23 mouse cellular contexts compared by ENCODE assay signal in the genomic region with DNA sequence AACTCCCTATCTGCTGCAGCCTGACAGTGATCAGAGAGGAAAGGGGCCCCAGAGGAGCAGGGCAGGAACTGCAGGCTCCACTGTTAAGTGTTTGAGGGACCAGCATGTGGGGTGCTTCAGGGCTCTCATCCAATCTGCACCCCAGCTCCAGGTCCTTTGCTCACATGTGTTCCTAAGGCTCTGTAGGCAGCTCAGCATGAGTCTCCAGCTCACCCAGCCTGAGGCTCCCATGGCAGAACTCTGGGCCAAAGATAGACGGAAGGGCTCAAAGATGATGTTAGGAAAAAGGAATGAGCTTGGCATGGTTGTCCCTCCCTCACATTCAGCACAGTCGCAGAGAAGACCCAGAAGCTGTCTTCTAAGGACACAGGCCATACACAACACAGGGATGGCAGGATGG. TPM values are rescaled to one million over a fixed set of nuclear protein-coding genes. Genes with fewer than 3 reads are reported as not detected.
DNase-seq lines count a peak whose midpoint lies in the region; ATAC-seq and TF ChIP-seq lines count a peak whose summit lies in the region.
"Had no signal": no experiment of that assay in that cellular context is flagged by ENCODE, and none has a peak within 500 bp of the region (broad histone marks: within the 10 kb centered on the region; RNA-seq: fewer than 3 reads in every experiment).

No protein-coding gene starts in this region.

- H3K27me3 ChIP-seq in intestine, postnatal 0 days (replicated peaks; ENCODE audit: control insufficient read depth, insufficient read depth, low read length): no peaks in the 10 kb centered on the region
- no peaks in the 10 kb centered on the region for H3K27me3 ChIP-seq in intestine, embryonic 16.5 days (replicated peaks; ENCODE audit: control insufficient read depth, insufficient read depth, low read length)
- H3K27me3 ChIP-seq: embryonic facial prominence, embryonic 12.5 days; forebrain, embryonic 12.5 days; midbrain, embryonic 12.5 days; neural tube, embryonic 13.5 days had no signal

- H3K9ac ChIP-seq in intestine, postnatal 0 days (ENCODE audit: low read depth, low read length): no peak overlapping the region
- H3K9ac ChIP-seq in intestine, embryonic 16.5 days (ENCODE audit: low read depth, low read length): no peak overlapping the region
- H3K9ac ChIP-seq: embryonic facial prominence, embryonic 12.5 days; forebrain, embryonic 12.5 days; midbrain, embryonic 12.5 days; neural tube, embryonic 13.5 days had no signal

- ATAC-seq in intestine, postnatal 0 days: no peak
- no peak for ATAC-seq in intestine, embryonic 16.5 days

- H3K4me3 ChIP-seq in intestine, postnatal 0 days (ENCODE audit: low read depth, low read length): no peak overlapping the region
- H3K4me3 ChIP-seq in intestine, embryonic 16.5 days (ENCODE audit: low read length): no peak overlapping the region
- H3K4me3 ChIP-seq: embryonic facial prominence, embryonic 12.5 days; forebrain, embryonic 12.5 days; midbrain, embryonic 12.5 days; neural tube, embryonic 13.5 days had no signal

- peak; percentile 35 for TF ChIP-seq CTCF in intestine, postnatal 0 days (IDR thresholded peaks at IDR 0.05; ENCODE audit: low read depth)

- peak; percentile 86 for DNase-seq in heart, adult 11 months
- no peak for DNase-seq in heart, postnatal 4 days
- DNase-seq in Muller cell, postnatal 12 days (ENCODE audit: inconsistent ontology term): peak; percentile 56
- peak; percentile 27 for DNase-seq in fibroblast of lung, adult 2 months (ENCODE audit: low read depth)
- no peak for DNase-seq in urinary bladder, postnatal 25 days (ENCODE audit: low spot score)
- no peak for DNase-seq in cerebellum, postnatal 10 days
- DNase-seq: gastrocnemius, postnatal 14 days; lung, postnatal 4 days; right cerebral cortex, postnatal 25 days had no signal

- H3K27ac ChIP-seq in intestine, postnatal 0 days (ENCODE audit: low read depth, low read length): no peak overlapping the region
- no peak overlapping the region for H3K27ac ChIP-seq in intestine, embryonic 16.5 days (ENCODE audit: low read length)
- H3K27ac ChIP-seq: forebrain, embryonic 12.5 days; midbrain, embryonic 12.5 days; neural tube, embryonic 13.5 days had no signal

- no peaks in the 10 kb centered on the region for H3K4me1 ChIP-seq in intestine, postnatal 0 days (replicated peaks; ENCODE audit: control insufficient read depth, insufficient read depth, low read length)
- peaks cover 6% of the 10 kb centered on the region; the same call in 1 of the 2 replicates for H3K4me1 ChIP-seq in intestine, embryonic 16.5 days (ENCODE audit: control insufficient read depth, insufficient read depth, low read length)
- H3K4me1 ChIP-seq: forebrain, embryonic 12.5 days; midbrain, embryonic 12.5 days had no signal

- H3K9me3 ChIP-seq in intestine, postnatal 0 days (ENCODE audit: control insufficient read depth): no peaks in the 10 kb centered on the region
- no peaks in the 10 kb centered on the region for H3K9me3 ChIP-seq in intestine, embryonic 16.5 days (ENCODE audit: control insufficient read depth, low read length)
- H3K9me3 ChIP-seq: embryonic facial prominence, embryonic 12.5 days; forebrain, embryonic 12.5 days; midbrain, embryonic 12.5 days; neural tube, embryonic 13.5 days had no signal

- no peaks in the 10 kb centered on the region for H3K36me3 ChIP-seq in intestine, postnatal 0 days (ENCODE audit: control insufficient read depth, insufficient read depth)
- H3K36me3 ChIP-seq in intestine, embryonic 16.5 days (ENCODE audit: control insufficient read depth, insufficient read depth, low read length): no peaks in the 10 kb centered on the region
- H3K36me3 ChIP-seq: embryonic facial prominence, embryonic 12.5 days; forebrain, embryonic 12.5 days; midbrain, embryonic 12.5 days; neural tube, embryonic 13.5 days had no signal

- no peak overlapping the region for H3K4me2 ChIP-seq in intestine, postnatal 0 days (replicated peaks; ENCODE audit: low read depth)
- no peak overlapping the region for H3K4me2 ChIP-seq in intestine, embryonic 16.5 days (ENCODE audit: low read depth, low read length)
- H3K4me2 ChIP-seq: embryonic facial prominence, embryonic 12.5 days; forebrain, embryonic 12.5 days; midbrain, embryonic 12.5 days; neural tube, embryonic 13.5 days had no signal

- 69% methylated on average over 2 of the region's 2 CpGs for WGBS in intestine, postnatal 0 days
- WGBS in intestine, embryonic 16.5 days: 66% methylated on average over 2 of the region's 2 CpGs

RNA-seq across cellular contexts. Expression of a gene that starts 16.0 kb away (rescaled TPM):
- not detected for total RNA-seq in heart, postnatal 4 days (2021)
- not detected in 2 replicates for polyA plus RNA-seq in intestine, postnatal 0 days (2015; fragmentation: Nextera tagmentation; extraction: Ambion mirVana)
- not detected in 2 replicates for polyA plus RNA-seq in intestine, embryonic 16.5 days (2015; fragmentation: Nextera tagmentation; extraction: Ambion mirVana)
- total RNA-seq: gastrocnemius, postnatal 14 days; layer of hippocampus, postnatal 25 days; left cerebral cortex, postnatal 36 days had no signal
- polyA plus RNA-seq: embryonic facial prominence, embryonic 12.5 days; forebrain, embryonic 12.5 days; frontal cortex, adult 2 months; heart, postnatal 0 days; kidney, embryonic 14.5 days; large intestine, adult 2 months; liver, embryonic 16.5 days; midbrain, embryonic 12.5 days; neural tube, embryonic 13.5 days; stomach, embryonic 16.5 days had no signal

RNA-seq across cellular contexts. Expression of a gene that starts 30.0 kb away (rescaled TPM):
- total RNA-seq in heart, postnatal 4 days (2021): 1 to 10 TPM; 4.2 to 4.9 TPM
- polyA plus RNA-seq in intestine, postnatal 0 days (2015; fragmentation: Nextera tagmentation; extraction: Ambion mirVana): 3.5 and 4.3 TPM in 2 replicates
- polyA plus RNA-seq in intestine, embryonic 16.5 days (2015; fragmentation: Nextera tagmentation; extraction: Ambion mirVana): 2.2 and 2.5 TPM in 2 replicates

RNA-seq across cellular contexts. Expression of a gene that starts 46.8 kb away (rescaled TPM):
- 1 to 10 TPM; 7.0 to 9.8 TPM for total RNA-seq in heart, postnatal 4 days (2021)
- polyA plus RNA-seq in intestine, postnatal 0 days (2015; fragmentation: Nextera tagmentation; extraction: Ambion mirVana): 7.6 and 8.0 TPM in 2 replicates
- polyA plus RNA-seq in intestine, embryonic 16.5 days (2015; fragmentation: Nextera tagmentation; extraction: Ambion mirVana): 8.9 and 9.1 TPM in 2 replicates

Comparison
In these comparisons a context has a peak if more than half of its experiments do, and no peak if none do; other contexts are left out.
1. DNase-seq: peak in heart, adult 11 months (single experiment), Muller cell, postnatal 12 days (single experiment) and fibroblast of lung, adult 2 months (single experiment); none in heart, postnatal 4 days (single experiment), urinary bladder, postnatal 25 days (single experiment) and cerebellum, postnatal 10 days (0 of 2).